Mouse (Mus musculus) E14TG2a.4 (cell line): ENCODE data around the gene Dgcr8.

ENCODE experiments used
- CTCF ChIP-seq: conservative IDR thresholded peaks from 2 replicates; pipeline ENCODE4 v1.5.1; 2014; ENCODE audit warnings: low read length
- NANOG ChIP-seq: IDR thresholded peaks from 2 replicates; pipeline ENCODE4 v1.6.1; 2014; ENCODE audit warnings: borderline replicate concordance, low read length, mixed read lengths

GRCm38 (mm10) chr16:18249364-18249967 is 39.6 kb downstream of the Dgcr8 start:
- TF ChIP-seq CTCF (no peak), NANOG (no peak)
